Mouse (Mus musculus): ENCODE measurements around the gene Xbp1. TPM values are rescaled to one million over a fixed set of nuclear protein-coding genes. Genes with fewer than 3 reads are reported as not detected.
"Not testable (repeated sequence)": the region's sequence is repeated elsewhere in the genome, so short reads cannot be mapped to it uniquely, and the experiment has no call there.

Xbp1 gene
- total and polyA plus RNA-seq, 3 experiments: 111 to 133 (median 131) TPM

- H3K9ac ChIP-seq (ENCODE audit: insufficient read depth, low read depth): peak overlapping the region; percentile 98
- peak; percentile 99 for DNase-seq (ENCODE audit: extremely low read depth)
Measured at GRCm38 (mm10) chr11:5485193-5486011, 35.1 kb upstream of the Xbp1 start.

GRCm38 (mm10) chr11:5489433-5489832 lies 31.0 kb upstream of the Xbp1 start:
- in situ Hi-C loops (cut with MboI; ENCODE audit: low pct_ligation_motif_present, low pct_unique_long_range_greater_than_20kb, low sequenced_read_pairs): loop anchor here (5.0 to 10.0 kb wide), 2 partner anchors 33 to 295 kb away; partner anchors contain the start of genes Dbnl and Xbp1
- H3K4me2 ChIP-seq (ENCODE audit: insufficient read depth, low read depth, poor library complexity, severe bottlenecking); H3K4me3 ChIP-seq (replicated peaks in 1 of 3; ENCODE audit: low read depth in 2 of 3, low read length in 2 of 3, poor library complexity in 1 of 3); dilution Hi-C loops (cut with MboI; ENCODE audit: extremely low pct_ligation_motif_present, extremely low pct_unique_long_range_greater_than_20kb, low sequenced_read_pairs); H3K27me3 ChIP-seq (replicated peaks); H3K9me3 ChIP-seq (replicated peaks; ENCODE audit: low read length); DNase-seq (ENCODE audit: extremely low read depth); H3K27ac ChIP-seq (ENCODE audit: insufficient read depth, low read depth); H3K9ac ChIP-seq (ENCODE audit: insufficient read depth, low read depth): not testable (repeated sequence)
- Histone ChIP-seq H3K36me3 (replicated peaks in 1 of 2; ENCODE audit: control insufficient read depth in 1 of 2, insufficient read depth in 1 of 2, low read length in 1 of 2) (peaks cover 12 to 53% of the 10 kb centered on the region in 2 experiments), H3K4me1 (ENCODE audit: control insufficient read depth in 1 of 2, insufficient read depth in 2 of 2) (peaks cover 7 to 20% of the 10 kb centered on the region in 2 experiments), H3K79me2 (replicated peaks; ENCODE audit: control insufficient read depth, extremely low read depth, insufficient read depth, poor library complexity, severe bottlenecking) (peaks cover 19% of the 10 kb centered on the region; the same call in 1 of the 2 replicates)

More at GRCm38 (mm10) chr11:5485193-5486011, 35.1 kb upstream of the Xbp1 start:
- H3K79me2 ChIP-seq (replicated peaks; ENCODE audit: control insufficient read depth, extremely low read depth, insufficient read depth, poor library complexity, severe bottlenecking): peaks cover 19% of the 10 kb centered on the region; the same call in 1 of the 2 replicates
- H3K4me3 ChIP-seq (replicated peaks in 1 of 3; ENCODE audit: low read depth in 2 of 3, low read length in 2 of 3, poor library complexity in 1 of 3): peak overlapping the region; percentile 73 to 91 (median 73)
- no peaks in the 10 kb centered on the region for H3K27me3 ChIP-seq (replicated peaks)
- in situ Hi-C loops (cut with MboI; ENCODE audit: low pct_ligation_motif_present, low pct_unique_long_range_greater_than_20kb, low sequenced_read_pairs) (loop anchor here (5.0 to 10.0 kb wide), 2 partner anchors 37 to 299 kb away; partner anchors contain the start of genes Dbnl and Xbp1), dilution Hi-C loops (cut with MboI; ENCODE audit: extremely low pct_ligation_motif_present, extremely low pct_unique_long_range_greater_than_20kb, low sequenced_read_pairs) (no loop called here)
- H3K4me2 ChIP-seq (ENCODE audit: insufficient read depth, low read depth, poor library complexity, severe bottlenecking): peak overlapping the region; percentile 75
- H3K27ac ChIP-seq (ENCODE audit: insufficient read depth, low read depth): peak overlapping the region; percentile 44
- peaks cover 8 to 20% of the 10 kb centered on the region in 2 experiments for H3K4me1 ChIP-seq (ENCODE audit: control insufficient read depth in 1 of 2, insufficient read depth in 2 of 2)
- no peaks in the 10 kb centered on the region for H3K9me3 ChIP-seq (replicated peaks; ENCODE audit: low read length)
- peaks cover 6 to 24% of the 10 kb centered on the region in 2 experiments for H3K36me3 ChIP-seq (replicated peaks in 1 of 2; ENCODE audit: control insufficient read depth in 1 of 2, insufficient read depth in 1 of 2, low read length in 1 of 2)
- TF ChIP-seq USF1 (IDR thresholded peaks at IDR 0.05; ENCODE audit: low read depth, low read length) (no peak), NELFE (IDR thresholded peaks at IDR 0.05; ENCODE audit: low read depth, low read length) (peak; percentile 79), MAFK (IDR thresholded peaks at IDR 0.05; ENCODE audit: insufficient replicate concordance, low read length) (no peak), POLR2AphosphoS2 (IDR thresholded peaks at IDR 0.05; ENCODE audit: low read depth, low read length) (peak; percentile 50; the same call in 1 of the 2 replicates), POLR2A (IDR thresholded peaks at IDR 0.05; ENCODE audit: low read depth, low read length) (peak; percentile 88), ELF1 (IDR thresholded peaks at IDR 0.05; ENCODE audit: low read depth, low read length) (peak; percentile 76), ZC3H11A (IDR thresholded peaks at IDR 0.05; ENCODE audit: low read depth, low read length) (peak; percentile 60), PAX5 (IDR thresholded peaks at IDR 0.05; ENCODE audit: low read length) (no peak), TCF12 (IDR thresholded peaks at IDR 0.05; ENCODE audit: low read depth, low read length) (peak; percentile 73), ZMIZ1 (IDR thresholded peaks at IDR 0.05; ENCODE audit: low read depth, low read length) (peak; percentile 73; the same call in 1 of the 2 replicates), CHD2 (IDR thresholded peaks at IDR 0.05; ENCODE audit: low read length) (peak; percentile 79), MAX (IDR thresholded peaks at IDR 0.05; ENCODE audit: low read length) (no peak), SIN3A (IDR thresholded peaks at IDR 0.05; ENCODE audit: low read length) (peak; percentile 91), E2F4 (IDR thresholded peaks at IDR 0.05; ENCODE audit: insufficient replicate concordance, low read depth, low read length) (no peak), ETS1 (conservative IDR thresholded peaks at IDR 0.05; ENCODE audit: low read depth, low read length) (no peak), CHD1 (IDR thresholded peaks at IDR 0.05; ENCODE audit: low read depth, low read length) (peak; percentile 55; the same call in 1 of the 2 replicates), ZNF384 (IDR thresholded peaks at IDR 0.05; ENCODE audit: low read depth, low read length) (peak; percentile 97), ZKSCAN1 (IDR thresholded peaks at IDR 0.05; ENCODE audit: borderline replicate concordance, low read depth, low read length) (no peak), KAT2A (IDR thresholded peaks at IDR 0.05; ENCODE audit: insufficient replicate concordance, low read length) (0 out of 2 replicates have a peak, but pooled peaks have one; percentile 26), BHLHE40 (IDR thresholded peaks at IDR 0.05; ENCODE audit: low read depth, low read length) (peak; percentile 86), TBP (conservative IDR thresholded peaks at IDR 0.05; ENCODE audit: low read depth, low read length) (peak; percentile 75; the same call in 1 of the 2 replicates), USF2 (conservative IDR thresholded peaks at IDR 0.05; ENCODE audit: low read depth, low read length) (no peak), MYC (IDR thresholded peaks at IDR 0.05; ENCODE audit: low read depth, low read length) (peak; percentile 89), MXI1 (IDR thresholded peaks at IDR 0.05; ENCODE audit: low read depth, low read length) (no peak), JUN (IDR thresholded peaks at IDR 0.05; ENCODE audit: insufficient read depth, low read depth, low read length) (no peak), RCOR1 (conservative IDR thresholded peaks at IDR 0.05; ENCODE audit: low read depth, low read length) (no peak), IRF4 (IDR thresholded peaks at IDR 0.05; ENCODE audit: low read depth, low read length) (peak; percentile 54), CTCF (conservative IDR thresholded peaks at IDR 0.05 in 1 of 2, IDR thresholded peaks at IDR 0.05 in 1 of 2; ENCODE audit: low read depth in 2 of 2, low read length in 2 of 2) (peak; percentile 92 to 98), NRF1 (IDR thresholded peaks at IDR 0.05; ENCODE audit: low read depth, low read length) (peak; percentile 51), RAD21 (IDR thresholded peaks at IDR 0.05; ENCODE audit: low read depth, low read length) (peak; percentile 96), JUND (conservative IDR thresholded peaks at IDR 0.05; ENCODE audit: low read depth, low read length) (no peak), UBTF (IDR thresholded peaks at IDR 0.05; ENCODE audit: low read depth, low read length) (0 out of 2 replicates have a peak, but pooled peaks have one; percentile 49), HCFC1 (IDR thresholded peaks at IDR 0.05; ENCODE audit: low read depth, low read length) (peak; percentile 68), MEF2A (IDR thresholded peaks at IDR 0.05; ENCODE audit: borderline replicate concordance, low read depth, low read length) (peak; percentile 25), MAZ (IDR thresholded peaks at IDR 0.05; ENCODE audit: low read depth, low read length) (no peak; the same call in 1 of the 2 replicates), GABPA (IDR thresholded peaks at IDR 0.05; ENCODE audit: insufficient replicate concordance, low read depth, low read length) (no peak), SMC3 (IDR thresholded peaks at IDR 0.05; ENCODE audit: low read depth, low read length) (peak; percentile 94), EP300 (IDR thresholded peaks at IDR 0.05; ENCODE audit: low read length) (no peak)
